Mouse (Mus musculus): ENCODE measurements around the gene Nectin4. TPM values are rescaled to one million over a fixed set of nuclear protein-coding genes. Genes with fewer than 3 reads are reported as not detected.

Gene Nectin4
- polyA plus RNA-seq, 1 experiment from 2014 or later: 3.7 TPM

Other genes starting within 250 kb of the Nectin4 start
- 311 and 314 TPM in 2 replicates for gene Sdhc, start 219.5 kb upstream of the Nectin4 start, polyA plus RNA-seq (2015; fragmentation: Nextera tagmentation; extraction: Ambion mirVana)
- 8.8 and 11.0 TPM in 2 replicates for gene Mpz, start 219.4 kb upstream of the Nectin4 start, polyA plus RNA-seq (2015; fragmentation: Nextera tagmentation; extraction: Ambion mirVana)
- 34.0 and 39.1 TPM in 2 replicates for gene Pcp4l1, start 173.8 kb upstream of the Nectin4 start, polyA plus RNA-seq (2015; fragmentation: Nextera tagmentation; extraction: Ambion mirVana)
- 0.38 and 0.52 TPM in 2 replicates for gene Nr1i3, start 156.1 kb upstream of the Nectin4 start, polyA plus RNA-seq (2015; fragmentation: Nextera tagmentation; extraction: Ambion mirVana)
- 51.0 and 60.0 TPM in 2 replicates for gene Tomm40l, start 147.6 kb upstream of the Nectin4 start, polyA plus RNA-seq (2015; fragmentation: Nextera tagmentation; extraction: Ambion mirVana)
- gene Apoa2, start 145.0 kb upstream of the Nectin4 start, polyA plus RNA-seq (2015; fragmentation: Nextera tagmentation; extraction: Ambion mirVana): 11.1 and 12.9 TPM in 2 replicates
- gene Fcer1g, start 135.7 kb upstream of the Nectin4 start, polyA plus RNA-seq (2015; fragmentation: Nextera tagmentation; extraction: Ambion mirVana): 32.0 and 46.6 TPM in 2 replicates
- 3.3 and 3.6 TPM in 2 replicates for gene Adamts4, start 119.7 kb upstream of the Nectin4 start, polyA plus RNA-seq (2015; fragmentation: Nextera tagmentation; extraction: Ambion mirVana)
- 237 and 260 TPM in 2 replicates for gene Ndufs2, start 118.7 kb upstream of the Nectin4 start, polyA plus RNA-seq (2015; fragmentation: Nextera tagmentation; extraction: Ambion mirVana)
- 90.6 and 97.6 TPM in 2 replicates for gene B4galt3, start 99.8 kb upstream of the Nectin4 start, polyA plus RNA-seq (2015; fragmentation: Nextera tagmentation; extraction: Ambion mirVana)
- gene Ppox, start 88.9 kb upstream of the Nectin4 start, polyA plus RNA-seq (2015; fragmentation: Nextera tagmentation; extraction: Ambion mirVana): 42.7 and 48.0 TPM in 2 replicates
- gene Usp21, start 82.1 kb upstream of the Nectin4 start, polyA plus RNA-seq (2015; fragmentation: Nextera tagmentation; extraction: Ambion mirVana): 87.4 and 91.6 TPM in 2 replicates
- 115 and 119 TPM in 2 replicates for gene Ufc1, start 75.1 kb upstream of the Nectin4 start, polyA plus RNA-seq (2015; fragmentation: Nextera tagmentation; extraction: Ambion mirVana)
- 44.1 and 49.9 TPM in 2 replicates for gene Dedd, start 41.0 kb upstream of the Nectin4 start, polyA plus RNA-seq (2015; fragmentation: Nextera tagmentation; extraction: Ambion mirVana)
- 53.0 and 53.1 TPM in 2 replicates for gene Nit1, start 24.5 kb upstream of the Nectin4 start, polyA plus RNA-seq (2015; fragmentation: Nextera tagmentation; extraction: Ambion mirVana)
- 146 and 162 TPM in 2 replicates for gene Pfdn2, start 24.4 kb upstream of the Nectin4 start, polyA plus RNA-seq (2015; fragmentation: Nextera tagmentation; extraction: Ambion mirVana)
- gene Klhdc9, start 9.3 kb upstream of the Nectin4 start, polyA plus RNA-seq (2015; fragmentation: Nextera tagmentation; extraction: Ambion mirVana): 4.0 and 4.1 TPM in 2 replicates
- 0.88 and 6.0 TPM in 2 replicates for gene Arhgap30, start 18.9 kb downstream of the Nectin4 start, polyA plus RNA-seq (2015; fragmentation: Nextera tagmentation; extraction: Ambion mirVana)
- gene Usf1, start 41.2 kb downstream of the Nectin4 start, polyA plus RNA-seq (2015; fragmentation: Nextera tagmentation; extraction: Ambion mirVana): 131 and 149 TPM in 2 replicates
- gene Tstd1, start 48.8 kb downstream of the Nectin4 start, polyA plus RNA-seq (2015; fragmentation: Nextera tagmentation; extraction: Ambion mirVana): 4.9 and 6.2 TPM in 2 replicates
- gene F11r, start 67.4 kb downstream of the Nectin4 start, polyA plus RNA-seq (2015; fragmentation: Nextera tagmentation; extraction: Ambion mirVana): 11.8 and 27.5 TPM in 2 replicates
- gene Alyref2, start 133.4 kb downstream of the Nectin4 start, polyA plus RNA-seq (2015; fragmentation: Nextera tagmentation; extraction: Ambion mirVana): 30.6 and 34.7 TPM in 2 replicates
- not detected in 2 replicates for gene Itln1, start 165.2 kb downstream of the Nectin4 start, polyA plus RNA-seq (2015; fragmentation: Nextera tagmentation; extraction: Ambion mirVana)
- 0.09 and 1.9 TPM in 2 replicates for gene Cd244a, start 189.1 kb downstream of the Nectin4 start, polyA plus RNA-seq (2015; fragmentation: Nextera tagmentation; extraction: Ambion mirVana)
- 0.13 and 1.3 TPM in 2 replicates for gene Ly9, start 237.3 kb downstream of the Nectin4 start, polyA plus RNA-seq (2015; fragmentation: Nextera tagmentation; extraction: Ambion mirVana)